Mouse (Mus musculus): ENCODE data around the gene 1700122O11Rik. TPM values are rescaled to one million over a fixed set of nuclear protein-coding genes. Genes with fewer than 3 reads are reported as not detected.

The 1700122O11Rik gene
- total RNA-seq, 4 experiments from 2014 or later = not detected

DNA sequence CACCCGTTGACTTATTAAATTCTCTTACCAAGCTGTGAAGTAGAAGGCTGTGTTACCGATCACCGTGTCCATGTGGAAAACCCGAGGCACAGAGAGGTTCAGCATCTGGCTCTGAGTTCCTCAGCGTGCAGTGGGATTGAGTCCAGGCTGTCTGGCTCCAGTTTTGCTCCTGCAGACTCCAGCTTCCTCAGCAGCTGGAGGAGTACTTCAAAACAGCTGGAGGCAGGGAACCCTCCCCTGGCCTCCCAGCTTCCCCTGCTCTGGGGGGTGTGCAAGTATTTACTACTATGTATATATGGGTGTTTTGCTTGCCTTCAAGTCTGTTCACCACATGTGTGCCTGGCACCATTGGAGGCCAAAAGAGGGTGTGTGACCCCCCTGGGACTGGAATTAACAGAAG is 9.8 kb downstream of the 1700122O11Rik start:
- DNase-seq (ENCODE audit: low spot score in 2 of 2) = no peak

DNA sequence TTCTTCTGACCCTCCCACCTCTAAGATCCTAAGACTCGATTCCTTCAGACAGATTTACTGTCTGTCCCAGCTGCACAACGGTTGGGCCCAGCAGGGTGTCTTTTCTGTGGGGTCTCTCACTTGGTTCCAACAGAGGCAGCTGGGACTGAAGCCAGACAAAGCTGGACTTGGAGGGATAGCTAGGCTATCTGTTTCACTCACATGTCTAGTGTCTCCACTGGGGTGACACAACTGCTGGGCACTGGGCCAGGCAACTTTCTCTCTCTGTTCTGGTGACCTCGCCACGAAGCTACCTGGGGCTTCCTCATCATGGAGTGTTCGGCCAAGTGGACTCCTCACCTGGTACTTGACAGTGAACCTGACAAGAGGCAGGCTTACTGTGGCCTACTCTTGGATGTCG is 10.4 kb downstream of the 1700122O11Rik start:
- peak in 1 of 2 experiments; percentile 26 for DNase-seq (ENCODE audit: low spot score in 2 of 2)

DNA sequence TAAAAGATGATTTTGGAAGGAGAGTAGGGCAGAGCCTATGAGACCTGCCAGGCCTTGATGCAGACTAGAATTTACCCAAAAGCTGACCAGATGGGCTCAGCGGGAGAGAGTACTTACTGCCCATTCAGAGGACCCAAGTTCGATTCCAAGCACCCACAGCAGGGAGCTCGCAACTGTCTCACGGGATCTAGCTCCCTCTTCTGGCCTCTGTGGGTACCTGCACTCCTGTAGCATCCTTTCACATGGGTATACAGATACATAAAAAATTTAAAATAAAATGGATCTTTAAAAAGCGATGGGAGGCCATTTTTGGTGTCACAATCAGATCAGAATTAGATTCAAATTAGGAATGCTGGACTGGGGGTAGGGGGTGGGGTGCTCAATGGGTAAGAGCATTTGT is 11.1 kb downstream of the 1700122O11Rik start:
- no peak for DNase-seq (ENCODE audit: low spot score in 2 of 2)

DNA sequence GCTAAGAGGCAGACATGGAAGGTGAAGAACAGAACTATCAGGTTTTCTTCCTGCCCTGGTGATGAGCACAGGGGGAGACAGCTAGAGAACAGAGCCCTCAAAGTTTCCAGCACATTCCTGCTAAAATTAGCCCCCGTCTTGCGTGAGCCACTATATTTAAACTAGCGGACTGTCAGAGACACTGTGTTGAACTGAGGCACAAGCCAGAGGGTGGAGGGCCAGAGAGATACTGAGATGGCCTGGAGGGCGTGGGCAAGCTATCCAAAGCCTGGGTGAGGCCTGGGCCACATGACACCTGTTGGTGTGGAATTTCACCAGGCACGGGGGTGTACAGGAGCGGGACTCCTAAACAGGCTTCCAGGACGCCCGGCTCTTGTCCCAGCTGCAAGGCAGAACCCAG is 14.0 kb downstream of the 1700122O11Rik start:
- peak; percentile 48 to 74 for DNase-seq (ENCODE audit: low spot score in 2 of 2)

DNA sequence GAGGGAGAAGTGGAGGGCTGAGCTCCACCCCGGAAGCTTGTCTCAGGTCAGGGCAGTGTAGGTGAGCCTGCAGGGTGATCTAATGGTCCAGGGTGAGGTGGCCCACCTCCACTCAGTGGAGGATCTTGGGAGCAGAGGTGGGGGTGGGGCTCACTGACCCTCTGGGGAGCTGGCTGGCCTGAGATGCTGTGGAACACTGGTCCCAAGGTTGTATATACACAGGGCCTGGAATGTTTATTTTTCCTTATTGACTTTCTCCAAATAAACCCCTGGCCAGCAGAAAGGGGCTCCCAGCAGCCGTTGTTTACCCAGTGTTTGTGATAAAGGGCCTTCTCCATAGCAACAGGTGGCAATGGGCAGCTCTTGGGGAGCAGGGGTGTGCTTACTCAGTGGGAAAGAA is 18.5 kb downstream of the 1700122O11Rik start:
- no peak for DNase-seq (ENCODE audit: low spot score in 2 of 2)

DNA sequence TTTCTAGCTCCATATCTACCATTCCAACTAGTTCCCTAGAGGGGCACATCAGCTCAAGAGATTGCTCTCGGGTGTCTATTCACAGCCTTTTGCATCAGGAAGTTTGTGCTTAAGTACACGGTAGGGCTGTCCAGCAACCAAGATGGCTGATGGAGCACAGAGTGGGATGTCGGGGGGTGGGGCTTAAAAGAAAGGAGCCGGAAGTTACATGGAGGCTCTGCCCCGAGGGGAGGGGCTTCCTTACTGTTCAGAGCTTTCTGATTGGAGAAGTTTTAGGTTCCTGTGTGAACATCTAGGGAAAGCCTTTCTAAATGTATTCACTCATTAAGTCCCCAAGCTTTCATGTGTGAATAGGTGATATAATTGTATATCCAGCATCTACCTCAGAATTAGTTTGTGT is 21.5 kb downstream of the 1700122O11Rik start:
- DNase-seq (ENCODE audit: low spot score in 2 of 2) = no peak

DNA sequence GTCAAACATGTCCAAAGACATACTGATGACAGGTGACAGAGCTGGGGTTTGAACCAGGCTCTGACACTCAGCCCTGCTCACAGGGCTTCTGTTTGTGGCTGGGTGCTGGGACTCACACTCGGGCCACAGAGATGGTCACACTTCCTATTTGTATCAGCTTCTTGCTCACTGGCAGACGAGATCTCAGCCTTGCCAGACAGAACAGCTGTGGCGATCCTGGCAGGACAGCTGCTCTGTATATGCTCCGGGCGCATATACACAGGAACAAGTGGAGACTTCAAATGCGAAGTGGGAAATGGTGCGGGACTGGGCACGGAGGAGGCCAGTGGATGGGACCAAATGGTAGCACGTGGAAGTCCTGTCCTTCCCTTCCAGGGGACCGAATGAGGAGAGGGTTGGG is 25.5 kb downstream of the 1700122O11Rik start:
- DNase-seq (ENCODE audit: low spot score in 2 of 2) = no peak

DNA sequence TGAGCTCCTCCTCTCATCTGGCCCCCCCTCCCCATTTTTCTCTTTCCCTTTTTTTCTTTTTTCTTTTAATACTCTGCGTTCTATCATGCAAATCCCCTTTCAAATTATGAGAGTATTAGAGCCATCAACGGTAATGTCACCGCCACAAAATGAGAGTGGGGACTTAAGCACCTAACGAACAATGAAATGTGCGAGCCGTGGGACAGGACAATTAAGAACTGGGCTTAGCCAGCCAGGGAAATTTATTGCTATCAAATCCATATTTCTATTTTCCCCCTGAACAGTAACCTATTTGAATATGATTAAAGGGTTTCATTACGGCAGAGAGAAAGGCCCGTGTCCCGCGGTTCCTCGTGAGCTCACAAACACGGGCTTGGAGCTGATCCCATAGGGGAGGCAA is 27.0 kb downstream of the 1700122O11Rik start:
- DNase-seq (ENCODE audit: low spot score in 2 of 2) = no peak

DNA sequence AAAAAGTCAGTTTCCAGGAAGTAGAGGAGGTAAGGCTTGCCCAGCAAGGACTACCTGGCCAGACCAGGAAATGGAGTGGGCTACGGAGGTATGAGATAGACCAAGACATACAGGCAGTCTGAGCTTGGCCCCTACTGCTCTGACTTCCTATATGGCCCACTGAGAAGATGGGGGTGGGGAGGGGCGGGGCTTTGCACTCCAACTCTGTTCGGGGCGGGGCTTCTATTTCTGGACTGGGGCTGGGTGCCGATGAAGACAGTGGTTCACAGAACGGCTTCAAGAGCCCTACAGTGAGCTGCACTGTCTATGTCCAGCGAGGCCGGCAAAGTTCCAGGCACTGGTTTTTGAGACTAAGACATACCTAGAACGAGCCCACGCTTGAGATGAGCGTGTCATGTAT is 27.8 kb downstream of the 1700122O11Rik start:
- DNase-seq (ENCODE audit: low spot score in 2 of 2) = no peak

DNA sequence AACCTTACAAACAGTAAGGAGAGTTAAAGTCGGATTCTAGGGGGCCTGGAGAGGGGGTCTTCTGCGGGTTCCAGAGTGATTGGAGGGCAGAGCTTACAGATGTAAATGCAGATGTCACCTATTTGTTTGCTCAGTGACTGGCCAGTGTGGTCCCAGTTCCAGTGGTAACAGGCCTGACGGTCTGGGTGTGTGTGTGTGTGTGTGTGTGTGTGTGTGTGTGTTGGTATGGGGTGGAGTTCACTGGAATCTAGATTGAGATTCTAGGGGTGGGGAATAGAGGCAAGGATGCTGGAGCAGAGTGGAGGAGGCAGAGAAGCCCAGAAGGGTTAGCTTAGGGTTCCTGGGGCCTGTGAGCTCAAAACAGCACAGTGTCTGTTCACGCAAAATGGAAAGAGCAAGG is 32.3 kb downstream of the 1700122O11Rik start:
- no peak for DNase-seq (ENCODE audit: low spot score in 2 of 2)

DNA sequence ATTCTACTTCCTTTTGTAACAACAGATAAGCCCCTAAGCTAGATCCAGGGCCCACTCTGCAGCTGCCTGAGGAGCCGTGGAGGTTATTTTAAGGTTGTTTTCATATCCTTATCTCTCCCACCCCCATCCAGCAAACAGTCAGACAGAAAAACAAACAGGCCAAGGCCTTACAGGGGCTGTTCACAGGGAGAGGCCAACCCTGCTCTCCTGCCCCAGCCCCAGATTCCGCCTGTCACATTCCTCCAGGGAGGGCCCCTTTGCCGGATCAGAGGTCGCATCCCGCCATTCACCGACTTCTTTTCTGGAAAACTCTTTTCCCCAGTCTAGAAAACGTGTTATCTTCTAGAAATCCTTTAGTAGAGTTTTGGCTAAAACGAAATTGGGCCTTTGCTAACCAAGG is 33.0 kb downstream of the 1700122O11Rik start:
- no peak for DNase-seq (ENCODE audit: low spot score in 2 of 2)

DNA sequence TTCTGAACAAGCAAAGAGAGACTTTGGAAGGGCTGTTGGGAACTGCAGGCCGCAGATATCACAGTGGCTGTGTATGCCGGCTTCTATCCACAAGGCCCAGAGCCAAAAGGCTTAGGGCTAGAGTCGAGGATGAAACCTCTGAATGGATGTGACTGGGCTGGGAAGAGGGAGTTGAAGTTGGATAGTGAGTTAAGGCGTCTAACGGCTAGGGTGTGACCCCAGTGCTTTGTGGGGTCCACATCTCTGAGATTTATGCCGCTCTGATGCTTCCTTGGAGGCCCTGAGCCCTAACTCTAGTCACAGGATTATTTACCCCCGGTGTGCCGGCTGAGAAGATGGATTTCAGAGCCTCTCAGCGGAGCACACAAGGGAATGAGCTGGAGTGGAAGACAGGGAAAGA is 33.5 kb downstream of the 1700122O11Rik start:
- no peak for DNase-seq (ENCODE audit: low spot score in 2 of 2)

DNA sequence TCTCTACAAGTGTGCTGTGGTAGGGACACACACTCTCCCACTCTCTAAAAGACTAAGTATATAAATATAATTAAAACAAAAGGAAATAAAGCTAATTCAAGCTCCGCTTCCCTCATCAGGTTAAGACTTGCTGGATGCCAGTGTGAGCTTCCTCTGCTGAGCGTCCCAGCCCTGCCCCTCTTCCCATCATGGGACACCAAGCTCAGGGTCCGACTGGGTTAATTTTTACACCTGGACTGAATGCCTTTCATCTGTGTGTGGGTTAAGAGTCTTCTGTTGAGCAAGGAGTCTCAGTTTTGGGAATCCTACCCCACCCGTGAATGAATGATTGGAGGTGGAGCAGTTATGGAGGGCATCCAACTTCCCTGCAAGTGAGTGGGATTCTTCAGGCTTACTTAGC is 35.6 kb downstream of the 1700122O11Rik start:
- no peak for DNase-seq (ENCODE audit: low spot score in 2 of 2)

DNA sequence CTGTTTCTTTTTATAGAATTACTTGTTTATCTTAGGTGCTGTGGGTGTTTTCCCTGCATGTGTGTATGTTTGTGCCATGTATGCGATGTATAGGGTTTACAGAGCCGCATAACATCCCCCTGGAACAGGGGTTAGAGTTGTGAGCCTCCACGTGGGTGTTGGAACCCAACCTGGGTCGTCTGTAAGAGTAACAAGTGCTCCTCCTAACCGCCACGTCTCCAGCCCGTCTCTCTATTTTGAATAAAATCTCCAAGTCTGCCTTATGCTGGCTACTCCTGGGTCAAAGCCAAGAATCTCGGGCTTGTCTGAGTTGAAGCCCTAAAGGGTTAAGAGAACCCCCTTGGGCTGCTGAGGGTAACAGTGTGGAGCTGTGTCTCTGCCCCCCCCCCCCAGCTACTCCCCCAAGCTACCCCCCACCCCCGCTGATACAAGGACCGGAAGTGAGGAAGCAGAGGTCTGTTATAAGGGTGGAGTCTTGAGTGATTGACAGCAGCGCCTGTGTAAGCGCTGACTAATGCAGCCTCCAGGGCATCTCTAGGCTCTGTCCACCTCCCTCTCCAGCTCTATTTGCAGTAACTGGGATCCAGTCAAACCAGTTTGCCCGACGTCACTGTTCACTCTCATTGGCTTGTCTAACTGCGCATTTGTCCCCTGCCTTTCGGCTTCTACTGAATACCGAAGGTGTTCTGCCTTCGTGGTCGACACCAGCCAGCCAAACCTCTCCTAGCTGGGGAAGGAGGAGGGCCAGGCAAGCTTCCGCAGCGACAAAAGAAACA is 36.3 kb downstream of the 1700122O11Rik start:
- peak; percentile 61 to 81 for DNase-seq (ENCODE audit: low spot score in 2 of 2)

DNA sequence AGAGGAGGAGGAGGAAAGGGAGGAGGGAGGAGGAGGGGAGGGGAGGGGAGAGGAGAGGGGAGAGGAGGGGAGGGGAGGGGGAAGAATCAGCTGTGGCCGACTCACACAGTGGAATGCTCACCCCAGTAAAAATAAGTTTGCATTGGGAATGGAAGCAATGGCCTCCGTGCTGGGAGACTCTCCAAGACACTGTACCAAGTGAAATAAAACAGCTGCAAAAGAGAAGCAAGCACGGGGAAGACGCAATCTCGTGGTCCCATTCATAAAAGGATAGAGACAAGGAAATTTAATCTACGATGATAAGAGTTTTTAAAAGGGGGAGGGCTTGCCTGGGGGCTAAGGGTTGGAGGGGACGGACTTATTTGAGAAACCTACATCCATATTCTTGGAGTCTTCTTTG is 36.9 kb downstream of the 1700122O11Rik start:
- no peak for DNase-seq (ENCODE audit: low spot score in 2 of 2)

DNA sequence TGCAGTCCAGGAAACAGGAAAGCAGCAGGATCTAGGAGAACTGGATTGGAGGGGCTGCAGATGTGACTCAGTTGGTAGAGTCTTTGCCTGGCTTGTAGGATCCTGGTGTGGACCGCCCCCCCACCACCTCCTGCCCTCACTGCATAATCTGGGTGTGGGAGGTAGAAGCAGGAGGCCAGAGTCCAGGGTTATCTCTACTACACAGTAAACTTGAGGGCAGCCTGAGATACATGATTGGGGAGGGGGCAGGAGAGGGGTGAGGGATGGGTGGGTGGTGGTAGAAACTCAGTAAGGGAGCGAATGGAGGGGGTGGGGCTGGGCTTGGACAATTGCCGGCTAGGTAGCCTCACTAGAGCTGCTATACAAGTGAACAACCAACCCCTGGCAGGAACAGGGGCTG is 38.3 kb downstream of the 1700122O11Rik start:
- no peak for DNase-seq (ENCODE audit: low spot score in 2 of 2)

DNA sequence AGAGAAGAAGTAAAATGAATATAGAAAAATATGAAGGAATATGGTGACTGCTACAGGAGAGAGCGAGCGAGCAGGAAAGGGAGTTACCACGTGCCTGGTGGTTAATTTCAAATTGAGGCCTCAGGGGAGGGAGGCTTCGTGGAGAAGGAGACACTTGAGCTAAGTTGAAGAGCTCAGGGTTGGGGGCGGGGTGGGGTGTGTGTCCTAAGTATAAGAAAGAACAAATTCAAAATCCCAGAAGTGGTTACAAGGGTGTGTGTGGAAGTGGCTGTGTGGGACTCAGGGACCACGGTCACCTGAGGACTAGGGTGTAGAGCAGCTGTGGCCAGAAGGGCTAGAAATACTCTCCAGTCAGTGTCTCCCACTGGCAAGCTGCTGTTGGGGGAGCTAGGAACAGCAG is 38.7 kb downstream of the 1700122O11Rik start:
- DNase-seq (ENCODE audit: low spot score in 2 of 2) = no peak

DNA sequence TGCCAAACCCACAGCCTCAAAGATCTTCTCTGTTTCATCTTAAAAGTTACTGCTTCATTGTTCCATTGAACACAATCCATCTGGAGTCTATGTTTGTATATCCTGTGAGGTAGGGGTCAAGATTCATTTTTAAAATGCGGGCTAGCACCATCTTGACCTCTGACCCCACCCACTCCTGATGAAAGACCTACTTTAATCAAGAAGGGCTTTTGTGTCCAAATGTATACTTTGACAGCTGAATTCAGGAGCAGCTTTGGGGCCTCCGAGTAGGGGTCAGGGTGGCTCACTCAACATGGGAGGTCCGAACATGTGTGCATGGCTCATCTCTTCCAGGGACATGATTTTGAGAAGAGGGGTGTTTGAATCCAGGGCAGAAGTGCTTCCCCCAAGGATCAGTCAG is 40.3 kb downstream of the 1700122O11Rik start:
- no peak for DNase-seq (ENCODE audit: low spot score in 2 of 2)

DNA sequence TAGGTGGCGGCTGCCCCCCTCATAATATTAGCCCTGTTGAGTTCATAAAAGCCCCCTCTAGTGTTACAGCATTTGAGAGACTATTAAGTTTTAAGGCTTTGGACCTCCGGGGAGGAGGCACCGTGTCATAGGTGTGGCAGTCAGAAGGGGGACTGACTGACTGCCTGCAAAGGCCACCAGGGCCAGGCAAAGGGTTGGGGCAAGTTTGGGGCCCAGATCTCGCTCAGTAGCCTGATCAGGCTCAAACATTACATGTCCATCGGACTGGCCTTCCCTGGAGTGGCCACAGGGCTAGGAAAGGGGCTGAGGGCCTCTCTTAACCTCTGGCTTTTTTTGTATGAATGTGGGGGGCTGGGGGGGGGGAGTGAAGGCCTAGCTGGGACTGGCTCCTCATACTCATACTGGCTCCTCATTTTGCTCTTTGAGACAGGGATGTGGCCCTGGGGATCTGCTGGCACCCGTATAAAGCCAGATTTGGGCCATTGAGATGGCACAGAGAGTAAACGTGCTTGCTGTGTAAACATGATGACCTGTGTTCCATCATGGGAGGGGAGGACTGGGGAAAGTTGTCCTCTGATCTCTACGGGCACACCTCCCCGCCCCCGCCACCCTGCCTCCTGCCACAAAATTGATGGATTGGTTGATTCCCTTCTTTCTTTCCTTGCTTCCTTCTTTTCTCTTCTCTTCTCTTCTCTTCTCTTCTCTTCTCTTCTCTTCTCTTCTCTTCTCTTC is 47.5 kb downstream of the 1700122O11Rik start:
- no peak for DNase-seq (ENCODE audit: low spot score in 2 of 2)

DNA sequence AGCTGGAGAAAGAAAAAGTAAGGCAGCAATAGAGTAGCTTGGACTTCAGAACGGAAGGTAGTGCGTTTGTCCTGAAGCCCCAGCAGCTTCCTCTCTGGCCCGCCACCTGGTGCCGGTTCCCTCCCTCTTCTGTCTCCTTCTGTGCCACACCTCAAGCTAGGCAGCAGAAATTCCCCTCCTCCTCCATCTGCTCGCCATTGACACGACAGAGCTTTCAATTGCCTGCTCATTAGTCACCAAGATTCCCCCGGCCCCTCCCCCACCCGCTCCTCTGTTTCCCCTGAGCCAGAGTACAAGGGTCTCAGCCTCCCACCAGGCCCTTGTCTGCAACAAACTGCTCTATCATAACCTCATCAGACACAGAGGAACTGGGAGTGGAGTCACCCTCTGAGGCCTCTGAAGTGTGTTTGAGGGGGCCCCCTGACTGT is 48.1 kb downstream of the 1700122O11Rik start:
- no peak for DNase-seq (ENCODE audit: low spot score in 2 of 2)

DNA sequence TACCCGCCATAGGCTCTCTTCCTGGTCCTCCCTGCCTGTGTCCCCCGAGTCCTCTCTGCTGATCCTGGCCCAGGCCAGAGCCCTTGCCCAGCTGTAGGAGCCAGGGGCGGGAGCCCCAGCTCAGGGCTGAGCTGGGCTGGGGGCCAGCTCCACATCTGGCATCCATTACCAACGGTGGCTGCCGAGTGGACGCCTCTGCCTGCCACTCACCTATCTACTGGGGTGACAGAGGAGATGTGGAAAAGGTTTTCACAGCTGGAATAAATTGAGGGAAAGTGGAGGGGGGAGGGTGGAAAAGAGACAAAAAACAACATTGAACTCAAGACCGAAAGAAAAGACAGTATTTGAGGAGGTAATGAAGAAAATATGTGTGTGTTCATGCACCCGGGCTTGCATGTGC is 49.3 kb downstream of the 1700122O11Rik start:
- DNase-seq (ENCODE audit: low spot score in 2 of 2) = peak in 1 of 2 experiments; percentile 33

DNA sequence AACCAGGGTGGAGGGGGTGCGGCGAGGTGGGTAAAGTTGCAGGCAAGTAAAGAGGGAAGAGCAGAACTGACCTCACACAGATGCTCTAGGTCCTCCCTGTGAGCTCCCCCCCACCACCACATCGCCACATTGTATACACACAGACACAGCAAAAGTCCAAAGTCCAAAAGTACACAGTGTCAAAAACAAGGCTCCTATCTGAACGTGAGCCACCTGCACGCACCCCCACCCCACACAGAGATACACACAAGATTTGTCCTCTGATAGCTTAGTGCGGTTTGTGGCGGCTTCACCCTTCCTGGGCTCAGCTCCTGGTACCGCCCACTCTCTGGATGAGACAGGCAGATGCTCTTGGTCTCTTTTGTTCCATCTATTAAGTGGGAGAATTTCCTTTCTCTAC is 50.0 kb downstream of the 1700122O11Rik start:
- DNase-seq (ENCODE audit: low spot score in 2 of 2) = no peak
